Mouse (Mus musculus): ENCODE measurements around the gene Nrg3.
"Not testable (repeated sequence)": the region's sequence is repeated elsewhere in the genome, so short reads cannot be mapped to it uniquely, and the experiment has no call there.

The Nrg3 gene

DNA sequence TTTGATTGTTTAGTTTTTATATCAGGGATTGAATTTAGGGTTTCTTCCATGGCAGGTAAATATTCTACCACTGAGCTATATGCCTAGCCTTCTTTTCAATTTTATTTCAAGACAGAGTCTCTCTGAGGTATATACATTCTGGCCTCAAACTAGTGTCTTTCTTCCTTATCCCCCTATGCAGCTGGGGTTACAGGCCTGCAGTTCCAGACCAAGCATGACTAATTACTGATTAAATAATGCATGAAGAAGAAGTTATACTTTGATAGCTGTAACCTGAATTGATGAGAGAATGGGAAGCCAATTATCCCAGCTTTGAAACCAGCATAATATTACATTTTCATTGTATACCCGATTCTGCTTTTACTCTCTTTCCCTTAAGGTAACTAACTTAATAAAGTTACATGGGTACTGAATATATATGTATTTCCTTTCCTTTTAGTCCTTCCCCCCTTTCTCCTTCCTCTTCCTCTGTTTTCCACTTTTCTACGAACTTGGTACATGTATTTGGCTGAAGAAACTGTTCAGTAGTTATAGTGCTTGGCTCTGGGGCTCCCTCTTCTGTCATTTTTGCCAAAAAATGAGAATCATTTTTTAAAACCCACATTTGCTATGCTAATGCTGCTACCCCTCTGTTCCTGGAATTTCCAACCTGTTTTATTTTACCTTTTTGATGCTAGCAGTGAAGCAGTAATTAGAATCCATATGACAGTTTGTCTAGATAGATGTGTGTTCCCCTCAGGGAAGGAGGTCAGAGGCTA, 843.8 kb downstream of the Nrg3 start:
- no peak for DNase-seq (ENCODE audit: low spot score in 2 of 2)

- no peak for DNase-seq (ENCODE audit: low spot score in 2 of 2)
Measured at GRCm38 (mm10) chr14:38616969-38617368, 855.9 kb downstream of the Nrg3 start.

- no peak for DNase-seq (ENCODE audit: low spot score in 2 of 2)
Measured at GRCm38 (mm10) chr14:38597735-38598134, 875.2 kb downstream of the Nrg3 start.

GRCm38 (mm10) chr14:38594297-38594696, 878.6 kb downstream of the Nrg3 start:
- no peak for DNase-seq (ENCODE audit: low spot score in 2 of 2)

DNA sequence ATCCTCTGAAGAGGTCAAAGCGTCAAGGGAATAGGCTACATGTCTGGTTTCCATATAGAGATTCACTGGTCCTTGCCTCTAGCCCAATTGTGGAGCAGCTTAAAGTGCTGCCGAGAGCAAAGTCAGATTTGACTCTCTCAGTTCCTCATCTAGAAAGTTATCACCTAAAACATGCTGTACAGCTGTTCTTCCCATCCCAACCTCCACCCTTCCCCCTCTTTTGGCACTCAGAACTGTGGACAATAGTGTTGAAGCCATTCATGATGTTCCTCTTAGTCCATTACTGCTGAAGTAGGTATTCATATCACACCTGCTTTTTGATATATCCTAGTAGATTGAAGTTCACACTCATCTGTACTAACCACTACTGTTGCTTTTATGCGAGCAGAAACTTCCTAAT, 896.1 kb downstream of the Nrg3 start:
- DNase-seq (ENCODE audit: low spot score in 2 of 2) = no peak

DNA sequence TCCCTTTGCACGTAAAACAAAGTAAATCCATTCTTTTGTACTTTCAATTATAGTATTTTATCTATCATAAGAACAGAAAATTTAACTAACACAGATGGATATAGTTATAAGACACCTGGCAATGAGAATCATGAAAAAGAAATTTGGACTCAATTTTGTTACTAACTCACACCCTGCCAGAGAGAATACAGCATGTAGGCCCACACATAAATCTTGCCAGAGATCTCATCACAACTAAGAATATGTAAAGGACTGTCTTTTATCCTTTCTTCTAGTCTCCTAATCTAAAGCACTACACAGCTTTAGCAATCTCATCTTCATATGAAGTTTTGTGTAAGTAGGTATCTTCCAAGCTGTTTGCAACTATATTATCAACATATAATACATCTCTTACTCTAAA, 904.7 kb downstream of the Nrg3 start:
- no peak for DNase-seq (ENCODE audit: low spot score in 2 of 2)

DNA sequence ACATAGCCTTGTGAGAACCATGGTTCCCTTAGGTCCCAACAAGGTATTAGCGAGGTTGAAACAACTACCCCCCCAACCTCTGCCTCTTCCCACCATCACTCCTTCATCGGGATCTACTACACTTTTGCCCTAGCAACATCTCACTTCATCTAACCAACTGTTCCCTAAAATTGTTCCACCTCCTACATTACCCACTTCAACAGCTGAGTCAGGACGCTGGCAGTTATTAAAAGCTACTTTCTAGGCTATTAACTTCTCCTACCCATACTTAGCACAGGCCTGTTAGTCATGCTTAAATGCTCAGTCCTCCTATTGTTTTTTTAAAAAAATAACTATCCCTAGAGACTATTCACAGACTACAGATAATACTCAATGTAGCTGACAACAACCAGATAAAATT, 906.7 kb downstream of the Nrg3 start:
- DNase-seq (ENCODE audit: low spot score in 2 of 2) = no peak

DNA sequence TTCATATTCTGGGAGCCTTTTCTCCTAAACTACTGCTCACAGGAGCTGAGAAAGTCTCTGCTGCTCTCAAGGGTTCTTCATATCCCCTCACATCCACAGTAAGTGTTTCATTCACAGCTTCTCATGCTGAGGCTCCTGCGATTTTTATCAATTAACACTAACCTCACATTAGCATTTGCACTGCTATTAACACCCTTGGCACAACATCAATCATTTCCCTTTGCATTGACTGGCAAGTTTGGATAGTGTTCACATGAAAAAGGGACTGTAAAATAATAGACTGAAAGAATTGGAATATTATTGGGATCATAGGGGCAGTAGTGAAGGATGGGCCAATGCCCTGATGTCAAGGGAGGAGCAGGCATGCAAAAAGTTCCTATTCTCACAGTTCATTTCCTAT, 918.3 kb downstream of the Nrg3 start:
- DNase-seq (ENCODE audit: low spot score in 2 of 2) = no peak

GRCm38 (mm10) chr14:38547257-38547656, 925.6 kb downstream of the Nrg3 start:
- DNase-seq (ENCODE audit: low spot score in 2 of 2) = no peak

- no peak for DNase-seq (ENCODE audit: low spot score in 2 of 2)
Measured at GRCm38 (mm10) chr14:38535181-38535580, 937.7 kb downstream of the Nrg3 start.

DNA sequence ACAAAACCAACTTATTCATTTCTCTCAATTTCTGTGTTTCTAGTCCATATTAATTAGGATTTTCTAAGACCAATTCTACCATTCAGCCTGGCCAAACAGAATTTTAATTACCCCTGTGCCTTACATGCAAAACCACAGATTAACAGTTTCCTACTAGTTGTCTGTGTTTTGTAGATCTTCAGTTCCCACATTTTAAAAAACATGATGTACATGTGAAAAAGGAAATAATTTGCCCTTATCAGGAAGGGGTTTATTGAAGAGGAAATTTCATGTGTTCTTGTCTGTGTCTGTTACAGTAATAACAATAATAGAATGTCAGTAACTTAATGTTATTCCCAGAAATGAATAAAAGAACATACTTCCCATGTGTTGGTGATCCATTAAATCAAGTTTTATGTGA, 939.4 kb downstream of the Nrg3 start:
- no peak for DNase-seq (ENCODE audit: low spot score in 2 of 2)

DNA sequence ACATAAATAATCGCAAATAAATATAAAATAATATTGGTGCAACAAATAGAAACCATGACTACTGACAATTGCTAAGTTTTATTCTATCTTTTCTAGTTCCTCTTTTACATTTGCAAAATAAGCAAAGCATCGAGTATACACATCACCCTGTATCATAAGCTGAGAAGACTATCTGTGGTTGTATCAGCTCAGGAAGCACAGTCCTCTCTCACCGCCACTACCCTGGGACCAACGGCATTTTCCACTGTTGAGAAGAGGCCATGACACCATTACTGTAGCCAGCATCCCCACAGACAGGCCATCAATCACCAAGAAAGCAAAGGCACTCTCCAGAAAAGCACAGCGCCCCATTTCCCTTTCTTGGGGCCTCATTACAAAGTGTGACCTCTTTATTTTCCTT, 956.7 kb downstream of the Nrg3 start:
- no peak for DNase-seq (ENCODE audit: low spot score in 2 of 2)

- DNase-seq (ENCODE audit: low spot score in 2 of 2) = no peak
Measured at GRCm38 (mm10) chr14:38509016-38509415, 963.9 kb downstream of the Nrg3 start.

DNA sequence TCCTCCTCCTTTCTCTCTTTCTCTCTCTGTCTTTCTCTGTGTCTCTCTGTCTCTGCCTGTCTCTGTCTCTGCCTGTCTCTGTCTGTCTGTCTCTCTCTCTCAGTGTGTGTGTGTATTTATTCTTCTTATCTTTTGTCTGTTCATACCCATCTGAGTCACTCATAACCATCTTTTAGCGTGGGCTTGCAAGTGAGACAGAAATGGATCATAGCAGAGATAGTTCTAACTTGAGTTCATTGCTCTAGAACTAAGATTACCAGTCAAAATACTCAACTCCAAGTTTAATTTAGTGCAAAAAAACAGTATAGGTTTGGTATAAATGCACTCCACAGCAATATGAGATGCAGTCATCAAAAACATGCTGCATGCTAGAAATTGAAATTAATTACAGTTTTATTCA, 977.9 kb downstream of the Nrg3 start:
- no peak for DNase-seq (ENCODE audit: low spot score in 2 of 2)

DNA sequence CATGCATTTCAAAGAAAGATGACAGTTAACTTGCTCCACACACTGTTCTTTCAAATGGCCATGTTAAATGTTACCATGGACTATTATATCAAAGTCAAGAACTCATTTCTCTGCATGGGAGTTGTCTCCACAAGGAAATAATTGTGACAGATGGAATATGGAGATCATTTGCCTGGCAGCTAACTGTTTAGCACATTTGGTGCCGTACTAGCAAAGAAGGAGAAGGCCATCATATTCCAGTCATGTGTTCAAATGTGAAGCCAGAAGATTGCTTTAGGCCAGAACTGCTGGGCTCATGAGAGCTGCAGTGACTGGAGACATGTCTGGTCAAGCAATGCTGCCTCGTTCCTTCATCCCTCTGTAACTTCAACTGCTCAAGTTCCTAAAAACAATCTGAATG, 1025.8 kb downstream of the Nrg3 start:
- DNase-seq (ENCODE audit: low spot score in 2 of 2) = no peak

GRCm38 (mm10) chr14:38444788-38445187, 1028.1 kb downstream of the Nrg3 start:
- no peak for DNase-seq (ENCODE audit: low spot score in 2 of 2)

- DNase-seq (ENCODE audit: low spot score in 2 of 2) = no peak
Measured at GRCm38 (mm10) chr14:38433793-38434589, 1038.9 kb downstream of the Nrg3 start.

GRCm38 (mm10) chr14:38374660-38375059, 1098.2 kb downstream of the Nrg3 start:
- DNase-seq (ENCODE audit: low spot score in 2 of 2) = no peak

- DNase-seq (ENCODE audit: low spot score in 2 of 2) = no peak
Measured at GRCm38 (mm10) chr14:38340967-38341366, 1131.9 kb downstream of the Nrg3 start.

GRCm38 (mm10) chr14:38322841-38323240, 1150.0 kb downstream of the Nrg3 start:
- not testable (repeated sequence) for DNase-seq (ENCODE audit: low spot score in 2 of 2)

DNA sequence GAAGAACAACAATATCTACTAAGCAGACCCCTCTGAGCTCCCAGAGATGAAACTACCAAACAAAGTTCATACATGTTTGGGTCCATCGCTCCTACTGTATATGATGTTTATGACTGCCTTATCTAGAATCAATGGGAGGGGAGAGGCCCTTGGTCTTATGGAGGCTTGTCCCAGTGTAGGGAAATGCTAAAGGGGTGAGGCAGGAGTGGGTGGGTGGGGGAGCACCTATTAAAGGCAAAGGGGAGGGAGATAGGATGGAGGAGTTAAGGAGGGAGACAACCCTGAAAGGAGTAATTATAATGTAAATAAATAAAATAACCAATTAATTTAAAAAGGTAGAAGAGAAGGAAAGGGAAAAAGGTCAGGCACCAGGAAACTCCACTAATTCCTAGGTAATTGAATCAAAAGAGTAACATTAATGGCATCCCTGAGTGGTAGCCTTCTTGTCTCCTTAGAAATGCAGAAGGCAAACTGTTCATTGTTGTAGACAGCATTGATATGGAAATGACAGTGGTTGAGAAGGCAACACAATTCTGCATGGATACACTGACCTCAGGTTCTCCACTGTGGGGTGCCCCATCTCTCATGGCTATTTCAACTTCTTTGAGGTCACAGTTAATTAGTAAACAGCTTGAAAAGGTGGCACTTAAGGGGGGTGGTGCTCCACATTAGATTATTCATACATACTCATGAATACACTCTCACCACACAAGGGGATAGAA, 1152.1 kb downstream of the Nrg3 start:
- no peak for DNase-seq (ENCODE audit: low spot score in 2 of 2)
